Mouse (Mus musculus) bone marrow, adult 2 months (tissue): ENCODE measurements around the gene Arl3.

Source experiments
- CTCF ChIP-seq: fragments of 200-500 bp; IDR thresholded peaks from 2 replicates; pipeline ENCODE4 v1.5.1; 2011; ENCODE audit warnings: low read length, control low read depth; ENCODE audit not compliant: control insufficient read depth, insufficient read depth
- POLR2A ChIP-seq: fragments of 200-500 bp; IDR thresholded peaks from 2 replicates; pipeline ENCODE4 v1.6.1; 2011; ENCODE audit warnings: low read depth, mild to moderate bottlenecking, control low read depth, low read length, borderline replicate concordance; ENCODE audit not compliant: control insufficient read depth

DNA sequence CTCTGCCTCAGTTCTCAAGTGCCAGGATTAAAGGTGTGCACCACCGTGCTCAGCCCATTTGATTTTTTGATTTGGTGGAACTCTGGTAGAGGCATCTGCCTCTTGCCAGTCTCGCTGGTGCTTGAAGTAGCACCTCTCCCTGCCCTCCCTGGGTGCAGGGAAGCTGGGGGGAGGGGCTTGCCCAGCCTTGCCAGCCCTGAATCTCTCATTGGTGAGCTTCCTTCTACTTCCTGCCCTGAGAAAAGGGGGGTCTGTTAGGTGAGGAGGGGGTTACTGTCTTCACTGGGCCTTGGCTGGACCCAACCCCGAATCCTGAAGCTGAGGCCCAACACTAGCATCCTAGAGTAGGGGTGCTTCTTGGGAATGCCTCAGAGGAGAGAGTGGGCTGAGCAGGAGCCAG, 64.3 kb downstream of the Arl3 start:
- no peak for TF ChIP-seq CTCF
- TF ChIP-seq POLR2A, result no peak
